Mouse (Mus musculus) heart, postnatal 25 days (tissue): Measurements from ENCODE around the gene D1Pas1. TPM values are rescaled to one million over a fixed set of nuclear protein-coding genes. Genes with fewer than 3 reads are reported as not detected.

ENCODE experiments used
- total RNA-seq, 2 experiments: library from RNA; stranded (reverse); gene quantifications; 2 replicates each; pipeline ENCODE4 v1.2.3; 2021

Gene D1Pas1
- total RNA-seq, 2 experiments from 2014 or later: 0.08 TPM; not detected in 1

Other genes with a start within 250 kb of the D1Pas1 start
- 1 to 10 TPM; 8.4 to 9.2 TPM for gene Rrp15, start 218.1 kb upstream of the D1Pas1 start, total RNA-seq
- gene Spata17, start 248.0 kb downstream of the D1Pas1 start, total RNA-seq: 1 to 10 TPM in 1 of 2 experiments, under 1 TPM in 1; 0.78 to 1.0 TPM
- gene Gpatch2, start 248.1 kb downstream of the D1Pas1 start, total RNA-seq: 10 to 100 TPM in 1 of 2 experiments, 1 to 10 TPM in 1; 8.8 to 11.0 TPM